In the genomic region with DNA sequence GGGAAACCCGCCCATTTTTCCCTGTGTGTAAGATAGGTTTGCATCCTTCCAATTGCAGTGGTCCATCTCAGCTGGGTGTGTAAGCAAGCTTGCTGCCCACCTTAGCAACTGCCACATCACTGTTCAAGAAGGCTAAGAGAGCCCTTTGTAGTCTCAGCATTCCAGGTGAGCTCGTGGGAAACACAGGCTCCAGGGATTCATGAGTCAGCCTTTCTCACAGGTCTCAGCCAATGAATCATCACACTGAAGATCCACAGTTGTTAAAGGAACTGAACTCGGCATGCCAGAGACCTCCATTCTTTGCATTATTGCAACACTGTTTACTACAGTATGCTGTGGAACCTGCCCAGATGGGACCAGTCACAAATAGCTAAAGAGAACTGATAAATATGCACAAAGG, we compare ENCODE assay signal across 35 mouse cellular contexts. TPM values are rescaled to one million over a fixed set of nuclear protein-coding genes. Genes with fewer than 3 reads are reported as not detected.
DNase-seq lines count a peak whose midpoint lies in the region; ATAC-seq and TF ChIP-seq lines count a peak whose summit lies in the region.
"Had no signal": no experiment of that assay in that cellular context is flagged by ENCODE, and none has a peak within 500 bp of the region (broad histone marks: within the 10 kb centered on the region; RNA-seq: fewer than 3 reads in every experiment).

No protein-coding gene starts in this region.

- no peak for TF ChIP-seq CTCF in stomach, postnatal 0 days (IDR thresholded peaks at IDR 0.05; ENCODE audit: low read depth)
- no peak for TF ChIP-seq CTCF in hindbrain, postnatal 0 days (IDR thresholded peaks at IDR 0.05; ENCODE audit: low read depth)

- H3K4me3 ChIP-seq in stomach, postnatal 0 days (ENCODE audit: low read depth, low read length), result no peak overlapping the region
- no peak overlapping the region for H3K4me3 ChIP-seq in hindbrain, postnatal 0 days (ENCODE audit: low read length)
- H3K4me3 ChIP-seq: embryonic facial prominence, embryonic 12.5 days; erythroblast, embryonic 14.5 days; forebrain, embryonic 13.5 days; layer of hippocampus, adult 2 months; limb, embryonic 12.5 days; liver, embryonic 12.5 days had no signal

- H3K27me3 ChIP-seq in stomach, postnatal 0 days (ENCODE audit: control insufficient read depth, insufficient read depth, low read length), result no peaks in the 10 kb centered on the region
- H3K27me3 ChIP-seq in hindbrain, postnatal 0 days (ENCODE audit: insufficient read depth, low read length), result no peaks in the 10 kb centered on the region
- H3K27me3 ChIP-seq: CH12.LX; embryonic facial prominence, embryonic 12.5 days; forebrain, embryonic 13.5 days; limb, embryonic 12.5 days; liver, embryonic 12.5 days had no signal

- peak; percentile 13 for DNase-seq in kidney, adult 9 months
- DNase-seq in kidney, postnatal 14 days, result no peak
- peak; percentile 8 for DNase-seq in right cerebral cortex, adult 18-20 months
- DNase-seq in right cerebral cortex, postnatal 10 days (ENCODE audit: low spot score in 2 of 2), result no peak
- no peak for DNase-seq in stomach, postnatal 0 days (ENCODE audit: low spot score)
- no peak for DNase-seq in adrenal gland, postnatal 10 days
- no peak for DNase-seq in hindbrain, postnatal 0 days (ENCODE audit: low spot score)
- DNase-seq: adrenal gland, postnatal 36 days; cerebellum, adult 11 months; cerebellum, postnatal 10 days; gastrocnemius, postnatal 10 days; heart, adult 11 months; kidney, adult 2 months; kidney, postnatal 25 days; thymus, adult 18-20 months; thymus, postnatal 36 days had no signal

- H3K9ac ChIP-seq in stomach, postnatal 0 days (ENCODE audit: low read length), result no peak overlapping the region
- H3K9ac ChIP-seq in hindbrain, postnatal 0 days (replicated peaks; ENCODE audit: low read length), result no peak overlapping the region
- H3K9ac ChIP-seq: embryonic facial prominence, embryonic 12.5 days; forebrain, embryonic 13.5 days; limb, embryonic 12.5 days; liver, embryonic 12.5 days had no signal

- H3K4me2 ChIP-seq in stomach, postnatal 0 days (replicated peaks; ENCODE audit: low read depth), result no peak overlapping the region
- no peak overlapping the region for H3K4me2 ChIP-seq in hindbrain, postnatal 0 days (ENCODE audit: low read depth, low read length)
- H3K4me2 ChIP-seq: embryonic facial prominence, embryonic 12.5 days; forebrain, embryonic 13.5 days; heart, embryonic 11.5 days; limb, embryonic 12.5 days; liver, embryonic 12.5 days had no signal

- 0 out of 2 replicates have a peak, but pooled peaks have one; percentile 32 for ATAC-seq in erythroblast, adult 5-6 weeks (replicated peaks; ENCODE audit: low FRiP score, poor library complexity, severe bottlenecking)
- peak; percentile 46; the same call in 1 of the 2 replicates for ATAC-seq in stomach, postnatal 0 days (ENCODE audit: low FRiP score, low TSS enrichment)
- ATAC-seq in hindbrain, postnatal 0 days, result no peak
- ATAC-seq: forebrain, embryonic 13.5 days; liver, embryonic 12.5 days had no signal

- no peak overlapping the region for H3K27ac ChIP-seq in stomach, postnatal 0 days (replicated peaks)
- H3K27ac ChIP-seq in hindbrain, postnatal 0 days, result no peak overlapping the region
- H3K27ac ChIP-seq: embryonic facial prominence, embryonic 12.5 days; forebrain, embryonic 13.5 days; layer of hippocampus, adult 2 months; limb, embryonic 12.5 days; macrophage had no signal

- H3K4me1 ChIP-seq in stomach, postnatal 0 days (replicated peaks; ENCODE audit: control insufficient read depth, insufficient read depth), result 0 out of 2 replicates have a peak, but pooled peaks cover 3% of the 10 kb centered on the region
- H3K4me1 ChIP-seq in hindbrain, postnatal 0 days (ENCODE audit: insufficient read depth, low read length), result no peaks in the 10 kb centered on the region
- H3K4me1 ChIP-seq: embryonic facial prominence, embryonic 12.5 days had no signal

- no peak for TF ChIP-seq EP300 in stomach, postnatal 0 days (optimal IDR thresholded peaks at IDR 0.05)

- H3K36me3 ChIP-seq in stomach, postnatal 0 days (ENCODE audit: control insufficient read depth, insufficient read depth, low read length), result no peaks in the 10 kb centered on the region
- no peaks in the 10 kb centered on the region for H3K36me3 ChIP-seq in hindbrain, postnatal 0 days (ENCODE audit: insufficient read depth, low read length)
- H3K36me3 ChIP-seq: embryonic facial prominence, embryonic 12.5 days; limb, embryonic 12.5 days; liver, embryonic 12.5 days had no signal

- 53% methylated on average over 3 of the region's 3 CpGs for WGBS in stomach, postnatal 0 days
- 76% methylated on average over 3 of the region's 3 CpGs for WGBS in hindbrain, postnatal 0 days

- H3K9me3 ChIP-seq in stomach, postnatal 0 days (ENCODE audit: control insufficient read depth, low read length), result no peaks in the 10 kb centered on the region
- H3K9me3 ChIP-seq in hindbrain, postnatal 0 days (ENCODE audit: low read length), result no peaks in the 10 kb centered on the region
- H3K9me3 ChIP-seq: embryonic facial prominence, embryonic 12.5 days; forebrain, embryonic 13.5 days; limb, embryonic 12.5 days; liver, embryonic 12.5 days had no signal

RNA-seq across cellular contexts. Expression of a gene that starts 13.7 kb away (rescaled TPM):
- 2.7 and 8.6 TPM in 2 replicates for total RNA-seq in erythroblast, adult 5-6 weeks (2015; ENCODE audit: low replicate concordance)
- total RNA-seq in erythroblast, adult 5-6 weeks (2017; ENCODE audit: low replicate concordance), result 4.9 and 6.6 TPM in 2 replicates
- polyA plus RNA-seq in stomach, postnatal 0 days (2015; fragmentation: Nextera tagmentation; extraction: Ambion mirVana), result not detected in 2 replicates
- total RNA-seq in adrenal gland, postnatal 10 days (2021), result not detected
- not detected in 2 replicates for total RNA-seq in hindbrain, postnatal 0 days (2014; rRNA removed)
- not detected in 2 replicates for polyA plus RNA-seq in hindbrain, postnatal 0 days (2015; fragmentation: Nextera tagmentation; extraction: Ambion mirVana)
- total RNA-seq: adrenal gland, postnatal 36 days; CH12.LX; hematopoietic stem cell, adult 5-6 weeks; layer of hippocampus, adult 2 months; layer of hippocampus, postnatal 25 days; left cerebral cortex, postnatal 10 days; midbrain, postnatal 0 days; neutrophil, adult 5-6 weeks had no signal
- polyA plus RNA-seq: erythroblast, embryonic 14.5 days; hindbrain, embryonic 16.5 days; kidney, adult 2 months; macrophage; midbrain, postnatal 0 days; stomach, embryonic 14.5 days had no signal

RNA-seq across cellular contexts. Expression of a gene that starts 23.5 kb away (rescaled TPM):
- 3.8 and 4.6 TPM in 2 replicates for total RNA-seq in erythroblast, adult 5-6 weeks (2015; ENCODE audit: low replicate concordance)
- total RNA-seq in erythroblast, adult 5-6 weeks (2017; ENCODE audit: low replicate concordance), result 2.4 and 6.8 TPM in 2 replicates
- polyA plus RNA-seq in stomach, postnatal 0 days (2015; fragmentation: Nextera tagmentation; extraction: Ambion mirVana), result 0.05 TPM in 1 of 2 replicates, not detected in the other
- total RNA-seq in adrenal gland, postnatal 10 days (2021), result not detected
- total RNA-seq in hindbrain, postnatal 0 days (2014; rRNA removed), result not detected in 2 replicates
- polyA plus RNA-seq in hindbrain, postnatal 0 days (2015; fragmentation: Nextera tagmentation; extraction: Ambion mirVana), result not detected in 2 replicates
- total RNA-seq: adrenal gland, postnatal 36 days; gastrocnemius, postnatal 10 days; hematopoietic stem cell, adult 5-6 weeks; layer of hippocampus, adult 2 months; layer of hippocampus, postnatal 25 days; left cerebral cortex, postnatal 10 days; midbrain, postnatal 0 days; neutrophil, adult 5-6 weeks had no signal
- polyA plus RNA-seq: erythroblast, embryonic 14.5 days; forebrain, embryonic 13.5 days; hindbrain, embryonic 16.5 days; limb, embryonic 12.5 days; lung, embryonic 16.5 days; macrophage; midbrain, postnatal 0 days; stomach, embryonic 14.5 days had no signal

RNA-seq across cellular contexts. Expression of a gene that starts 29.6 kb away (rescaled TPM):
- not detected in 2 replicates for total RNA-seq in erythroblast, adult 5-6 weeks (2015; ENCODE audit: low replicate concordance)
- 1.4 TPM in 1 of 2 replicates, not detected in the other for total RNA-seq in erythroblast, adult 5-6 weeks (2017; ENCODE audit: low replicate concordance)
- polyA plus RNA-seq in stomach, postnatal 0 days (2015; fragmentation: Nextera tagmentation; extraction: Ambion mirVana), result not detected in 2 replicates
- not detected for total RNA-seq in adrenal gland, postnatal 10 days (2021)
- not detected in 2 replicates for total RNA-seq in hindbrain, postnatal 0 days (2014; rRNA removed)
- not detected in 2 replicates for polyA plus RNA-seq in hindbrain, postnatal 0 days (2015; fragmentation: Nextera tagmentation; extraction: Ambion mirVana)
- total RNA-seq: adrenal gland, postnatal 36 days; CH12.LX; gastrocnemius, postnatal 10 days; hematopoietic stem cell, adult 5-6 weeks; layer of hippocampus, adult 2 months; layer of hippocampus, postnatal 25 days; left cerebral cortex, postnatal 10 days; midbrain, postnatal 0 days; neutrophil, adult 5-6 weeks had no signal
- polyA plus RNA-seq: embryonic facial prominence, embryonic 12.5 days; erythroblast, embryonic 14.5 days; forebrain, embryonic 13.5 days; heart, postnatal 0 days; hindbrain, embryonic 16.5 days; kidney, adult 2 months; limb, embryonic 12.5 days; lung, embryonic 16.5 days; macrophage; midbrain, postnatal 0 days; stomach, embryonic 14.5 days had no signal

RNA-seq across cellular contexts. Expression of a gene that starts 35.3 kb away (rescaled TPM):
- not detected in 2 replicates for total RNA-seq in erythroblast, adult 5-6 weeks (2015; ENCODE audit: low replicate concordance)
- 2.9 TPM in 1 of 2 replicates, not detected in the other for total RNA-seq in erythroblast, adult 5-6 weeks (2017; ENCODE audit: low replicate concordance)
- not detected in 2 replicates for polyA plus RNA-seq in stomach, postnatal 0 days (2015; fragmentation: Nextera tagmentation; extraction: Ambion mirVana)
- total RNA-seq in adrenal gland, postnatal 10 days (2021), result not detected
- not detected in 2 replicates for total RNA-seq in hindbrain, postnatal 0 days (2014; rRNA removed)
- not detected in 2 replicates for polyA plus RNA-seq in hindbrain, postnatal 0 days (2015; fragmentation: Nextera tagmentation; extraction: Ambion mirVana)
- total RNA-seq: adrenal gland, postnatal 36 days; CH12.LX; gastrocnemius, postnatal 10 days; hematopoietic stem cell, adult 5-6 weeks; layer of hippocampus, adult 2 months; layer of hippocampus, postnatal 25 days; left cerebral cortex, postnatal 10 days; midbrain, postnatal 0 days; neutrophil, adult 5-6 weeks had no signal
- polyA plus RNA-seq: embryonic facial prominence, embryonic 12.5 days; forebrain, embryonic 13.5 days; heart, postnatal 0 days; hindbrain, embryonic 16.5 days; limb, embryonic 12.5 days; lung, embryonic 16.5 days; macrophage; midbrain, postnatal 0 days; stomach, embryonic 14.5 days had no signal

RNA-seq across cellular contexts. Expression of a gene that starts 41.3 kb away (rescaled TPM):
- not detected in 2 replicates for total RNA-seq in erythroblast, adult 5-6 weeks (2015; ENCODE audit: low replicate concordance)
- 1.9 TPM in 1 of 2 replicates, not detected in the other for total RNA-seq in erythroblast, adult 5-6 weeks (2017; ENCODE audit: low replicate concordance)
- not detected in 2 replicates for polyA plus RNA-seq in stomach, postnatal 0 days (2015; fragmentation: Nextera tagmentation; extraction: Ambion mirVana)
- not detected for total RNA-seq in adrenal gland, postnatal 10 days (2021)
- not detected in 2 replicates for total RNA-seq in hindbrain, postnatal 0 days (2014; rRNA removed)
- not detected in 2 replicates for polyA plus RNA-seq in hindbrain, postnatal 0 days (2015; fragmentation: Nextera tagmentation; extraction: Ambion mirVana)
- total RNA-seq: adrenal gland, postnatal 36 days; CH12.LX; gastrocnemius, postnatal 10 days; layer of hippocampus, adult 2 months; layer of hippocampus, postnatal 25 days; left cerebral cortex, postnatal 10 days; midbrain, postnatal 0 days; neutrophil, adult 5-6 weeks had no signal
- polyA plus RNA-seq: embryonic facial prominence, embryonic 12.5 days; erythroblast, embryonic 14.5 days; forebrain, embryonic 13.5 days; heart, postnatal 0 days; hindbrain, embryonic 16.5 days; kidney, adult 2 months; limb, embryonic 12.5 days; lung, embryonic 16.5 days; macrophage; midbrain, postnatal 0 days; stomach, embryonic 14.5 days had no signal

Comparison
In these comparisons a context has a peak if more than half of its experiments do, and no peak if none do; other contexts are left out.
1. DNase-seq: peak in kidney, adult 9 months (single experiment) and right cerebral cortex, adult 18-20 months (single experiment); none in kidney, postnatal 14 days (single experiment), right cerebral cortex, postnatal 10 days (0 of 2), stomach, postnatal 0 days (single experiment), adrenal gland, postnatal 10 days (single experiment) and hindbrain, postnatal 0 days (single experiment).